Mouse (Mus musculus): ENCODE data around the gene Zdhhc13. TPM values are rescaled to one million over a fixed set of nuclear protein-coding genes. Genes with fewer than 3 reads are reported as not detected.

Gene Zdhhc13
- polyA plus RNA-seq, 1 experiment from 2014 or later: 34.6 TPM

GRCm38 (mm10) chr7:48855461-48855860 lies 66.7 kb downstream of the Zdhhc13 start:
- Histone ChIP-seq H3K27ac (ENCODE audit: low read length) (no peak overlapping the region), H3K9me3 (ENCODE audit: control insufficient read depth, low read depth, low read length) (no peaks in the 10 kb centered on the region), H3K9ac (replicated peaks; ENCODE audit: low read depth, low read length) (no peak overlapping the region), H3K4me2 (replicated peaks; ENCODE audit: low read depth, low read length) (no peak overlapping the region), H3K4me1 (ENCODE audit: control insufficient read depth, insufficient read depth, low read length) (no peaks in the 10 kb centered on the region), H3K4me3 (ENCODE audit: low read depth, low read length) (no peak overlapping the region), H3K27me3 (ENCODE audit: control insufficient read depth, insufficient read depth, low read length) (no peaks in the 10 kb centered on the region), H3K36me3 (ENCODE audit: control insufficient read depth, insufficient read depth, low read length) (no peaks in the 10 kb centered on the region)
- WGBS: 97% methylated on average over 3 of the region's 3 CpGs
- ATAC-seq (ENCODE audit: insufficient number of reproducible peaks, insufficient read depth, low FRiP score, low read depth): no peak

DNA sequence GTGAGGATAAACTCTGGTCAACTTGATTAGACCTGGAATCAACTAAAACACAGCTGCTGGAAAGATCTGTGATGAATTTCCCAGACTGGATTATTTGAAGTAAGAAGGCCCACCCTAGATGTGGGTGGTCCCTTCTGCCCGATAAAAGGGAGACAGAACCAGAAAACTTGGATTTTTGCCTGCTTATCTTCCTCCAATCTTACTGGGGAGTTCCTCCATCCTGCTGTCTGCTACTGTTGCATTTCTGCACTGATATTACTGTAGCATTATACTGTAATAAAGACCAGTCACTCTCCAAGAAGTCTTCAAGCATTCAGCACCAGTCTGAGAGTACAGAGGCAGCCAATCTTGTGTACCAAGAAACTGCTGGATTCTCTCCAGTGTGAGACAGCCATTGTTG lies 69.5 kb downstream of the Zdhhc13 start:
- Histone ChIP-seq H3K9ac (replicated peaks; ENCODE audit: low read depth, low read length) (no peak overlapping the region), H3K36me3 (ENCODE audit: control insufficient read depth, insufficient read depth, low read length) (no peaks in the 10 kb centered on the region), H3K4me1 (ENCODE audit: control insufficient read depth, insufficient read depth, low read length) (no peaks in the 10 kb centered on the region), H3K4me2 (replicated peaks; ENCODE audit: low read depth, low read length) (no peak overlapping the region), H3K4me3 (ENCODE audit: low read depth, low read length) (no peak overlapping the region), H3K27me3 (ENCODE audit: control insufficient read depth, insufficient read depth, low read length) (no peaks in the 10 kb centered on the region), H3K9me3 (ENCODE audit: control insufficient read depth, low read depth, low read length) (no peaks in the 10 kb centered on the region), H3K27ac (ENCODE audit: low read length) (no peak overlapping the region)
- WGBS: 41% methylated on average over 1 of the region's 1 CpGs
- ATAC-seq (ENCODE audit: insufficient number of reproducible peaks, insufficient read depth, low FRiP score, low read depth): no peak

GRCm38 (mm10) chr7:48859362-48859761 lies 70.6 kb downstream of the Zdhhc13 start:
- no peaks in the 10 kb centered on the region for H3K9me3 ChIP-seq (ENCODE audit: control insufficient read depth, low read depth, low read length)
- H3K4me2 ChIP-seq (replicated peaks; ENCODE audit: low read depth, low read length): no peak overlapping the region
- H3K36me3 ChIP-seq (ENCODE audit: control insufficient read depth, insufficient read depth, low read length): no peaks in the 10 kb centered on the region
- H3K27me3 ChIP-seq (ENCODE audit: control insufficient read depth, insufficient read depth, low read length): no peaks in the 10 kb centered on the region
- WGBS: 81% methylated on average over 4 of the region's 4 CpGs
- H3K4me3 ChIP-seq (ENCODE audit: low read depth, low read length): no peak overlapping the region
- no peak for ATAC-seq (ENCODE audit: insufficient number of reproducible peaks, insufficient read depth, low FRiP score, low read depth)
- H3K9ac ChIP-seq (replicated peaks; ENCODE audit: low read depth, low read length): no peak overlapping the region
- H3K4me1 ChIP-seq (ENCODE audit: control insufficient read depth, insufficient read depth, low read length): no peaks in the 10 kb centered on the region
- no peak overlapping the region for H3K27ac ChIP-seq (ENCODE audit: low read length)

- Histone ChIP-seq H3K4me2 (replicated peaks; ENCODE audit: low read depth, low read length) (no peak overlapping the region), H3K36me3 (ENCODE audit: control insufficient read depth, insufficient read depth, low read length) (peaks cover 4% of the 10 kb centered on the region), H3K4me1 (ENCODE audit: control insufficient read depth, insufficient read depth, low read length) (no peaks in the 10 kb centered on the region), H3K27ac (ENCODE audit: low read length) (no peak overlapping the region), H3K27me3 (ENCODE audit: control insufficient read depth, insufficient read depth, low read length) (no peaks in the 10 kb centered on the region), H3K4me3 (ENCODE audit: low read depth, low read length) (no peak overlapping the region), H3K9ac (replicated peaks; ENCODE audit: low read depth, low read length) (no peak overlapping the region), H3K9me3 (ENCODE audit: control insufficient read depth, low read depth, low read length) (no peaks in the 10 kb centered on the region)
- no peak for ATAC-seq (ENCODE audit: insufficient number of reproducible peaks, insufficient read depth, low FRiP score, low read depth)
- 46% methylated on average over 1 of the region's 1 CpGs for WGBS
Measured at GRCm38 (mm10) chr7:48860948-48861347, 72.1 kb downstream of the Zdhhc13 start.

GRCm38 (mm10) chr7:48861796-48862195 lies 73.0 kb downstream of the Zdhhc13 start:
- no peak overlapping the region for H3K4me3 ChIP-seq (ENCODE audit: low read depth, low read length)
- ATAC-seq (ENCODE audit: insufficient number of reproducible peaks, insufficient read depth, low FRiP score, low read depth): no peak
- no peaks in the 10 kb centered on the region for H3K9me3 ChIP-seq (ENCODE audit: control insufficient read depth, low read depth, low read length)
- no peak overlapping the region for H3K9ac ChIP-seq (replicated peaks; ENCODE audit: low read depth, low read length)
- no peaks in the 10 kb centered on the region for H3K4me1 ChIP-seq (ENCODE audit: control insufficient read depth, insufficient read depth, low read length)
- no peaks in the 10 kb centered on the region for H3K27me3 ChIP-seq (ENCODE audit: control insufficient read depth, insufficient read depth, low read length)
- H3K4me2 ChIP-seq (replicated peaks; ENCODE audit: low read depth, low read length): no peak overlapping the region
- 88% methylated on average over 4 of the region's 4 CpGs for WGBS
- peaks cover 11% of the 10 kb centered on the region for H3K36me3 ChIP-seq (ENCODE audit: control insufficient read depth, insufficient read depth, low read length)
- no peak overlapping the region for H3K27ac ChIP-seq (ENCODE audit: low read length)

- H3K9me3 ChIP-seq (ENCODE audit: control insufficient read depth, low read depth, low read length): no peaks in the 10 kb centered on the region
- ATAC-seq (ENCODE audit: insufficient number of reproducible peaks, insufficient read depth, low FRiP score, low read depth): no peak
- no peak overlapping the region for H3K4me3 ChIP-seq (ENCODE audit: low read depth, low read length)
- no peaks in the 10 kb centered on the region for H3K4me1 ChIP-seq (ENCODE audit: control insufficient read depth, insufficient read depth, low read length)
- H3K36me3 ChIP-seq (ENCODE audit: control insufficient read depth, insufficient read depth, low read length): peaks cover 26% of the 10 kb centered on the region
- H3K27ac ChIP-seq (ENCODE audit: low read length): no peak overlapping the region
- no peak overlapping the region for H3K9ac ChIP-seq (replicated peaks; ENCODE audit: low read depth, low read length)
- H3K4me2 ChIP-seq (replicated peaks; ENCODE audit: low read depth, low read length): no peak overlapping the region
- no peaks in the 10 kb centered on the region for H3K27me3 ChIP-seq (ENCODE audit: control insufficient read depth, insufficient read depth, low read length)
Measured at GRCm38 (mm10) chr7:48864199-48864598, 75.4 kb downstream of the Zdhhc13 start.

- 88% methylated on average over 9 of the region's 9 CpGs for WGBS
- ATAC-seq (ENCODE audit: insufficient number of reproducible peaks, insufficient read depth, low FRiP score, low read depth): no peak
Measured at GRCm38 (mm10) chr7:48864671-48865458, 76.1 kb downstream of the Zdhhc13 start.

GRCm38 (mm10) chr7:48867576-48867975 lies 78.8 kb downstream of the Zdhhc13 start:
- 91% methylated on average over 18 of the region's 18 CpGs for whole genome bisulfite sequencing
- no peaks in the 10 kb centered on the region for H3K4me1 ChIP-seq (ENCODE audit: control insufficient read depth, insufficient read depth, low read length)
- H3K27ac ChIP-seq (ENCODE audit: low read length): no peak overlapping the region
- no peaks in the 10 kb centered on the region for H3K9me3 ChIP-seq (ENCODE audit: control insufficient read depth, low read depth, low read length)
- peaks cover 58% of the 10 kb centered on the region for H3K36me3 ChIP-seq (ENCODE audit: control insufficient read depth, insufficient read depth, low read length)
- no peak for ATAC-seq (ENCODE audit: insufficient number of reproducible peaks, insufficient read depth, low FRiP score, low read depth)
- no peak overlapping the region for H3K4me2 ChIP-seq (replicated peaks; ENCODE audit: low read depth, low read length)
- H3K9ac ChIP-seq (replicated peaks; ENCODE audit: low read depth, low read length): no peak overlapping the region
- H3K4me3 ChIP-seq (ENCODE audit: low read depth, low read length): no peak overlapping the region
- no peaks in the 10 kb centered on the region for H3K27me3 ChIP-seq (ENCODE audit: control insufficient read depth, insufficient read depth, low read length)

More at GRCm38 (mm10) chr7:48864671-48865458, 76.1 kb downstream of the Zdhhc13 start:
- Histone ChIP-seq H3K9me3 (ENCODE audit: control insufficient read depth, low read depth, low read length) (no peaks in the 10 kb centered on the region), H3K27ac (ENCODE audit: low read length) (no peak overlapping the region), H3K27me3 (ENCODE audit: control insufficient read depth, insufficient read depth, low read length) (no peaks in the 10 kb centered on the region), H3K4me1 (ENCODE audit: control insufficient read depth, insufficient read depth, low read length) (no peaks in the 10 kb centered on the region), H3K4me2 (replicated peaks; ENCODE audit: low read depth, low read length) (no peak overlapping the region), H3K36me3 (ENCODE audit: control insufficient read depth, insufficient read depth, low read length) (peaks cover 32% of the 10 kb centered on the region), H3K9ac (replicated peaks; ENCODE audit: low read depth, low read length) (no peak overlapping the region), H3K4me3 (ENCODE audit: low read depth, low read length) (no peak overlapping the region)

DNA sequence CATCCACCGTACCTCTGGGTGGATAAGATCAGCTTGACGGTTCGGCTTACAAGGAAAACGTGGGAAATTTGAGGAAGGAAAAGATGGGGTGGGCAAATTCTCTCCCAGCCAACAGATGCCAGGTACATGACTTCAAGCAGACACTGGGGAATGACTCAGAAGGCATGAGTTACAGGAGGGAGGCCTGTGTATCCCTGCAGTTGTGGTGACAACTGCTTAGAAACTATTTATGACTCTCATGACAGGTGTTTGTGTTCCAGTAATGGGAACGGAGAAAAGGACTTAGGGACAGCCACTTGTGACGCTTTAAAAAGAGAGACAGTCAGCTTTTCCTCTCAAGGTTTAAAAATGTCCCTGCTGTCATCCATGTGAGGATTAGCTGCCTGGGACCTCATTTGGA lies 81.3 kb downstream of the Zdhhc13 start:
- WGBS: 82% methylated on average over 6 of the region's 6 CpGs
- Histone ChIP-seq H3K9ac (replicated peaks; ENCODE audit: low read depth, low read length) (no peak overlapping the region), H3K27ac (ENCODE audit: low read length) (no peak overlapping the region), H3K9me3 (ENCODE audit: control insufficient read depth, low read depth, low read length) (no peaks in the 10 kb centered on the region), H3K36me3 (ENCODE audit: control insufficient read depth, insufficient read depth, low read length) (peaks cover 83% of the 10 kb centered on the region), H3K4me1 (ENCODE audit: control insufficient read depth, insufficient read depth, low read length) (no peaks in the 10 kb centered on the region), H3K4me3 (ENCODE audit: low read depth, low read length) (no peak overlapping the region), H3K4me2 (replicated peaks; ENCODE audit: low read depth, low read length) (no peak overlapping the region), H3K27me3 (ENCODE audit: control insufficient read depth, insufficient read depth, low read length) (no peaks in the 10 kb centered on the region)
- ATAC-seq (ENCODE audit: insufficient number of reproducible peaks, insufficient read depth, low FRiP score, low read depth): no peak
